Mouse (Mus musculus): Measurements from ENCODE around the gene Smim9. TPM values are rescaled to one million over a fixed set of nuclear protein-coding genes. Genes with fewer than 3 reads are reported as not detected.

The Smim9 gene
- total and polyA plus RNA-seq, 2 experiments from 2014 or later: not detected

DNA sequence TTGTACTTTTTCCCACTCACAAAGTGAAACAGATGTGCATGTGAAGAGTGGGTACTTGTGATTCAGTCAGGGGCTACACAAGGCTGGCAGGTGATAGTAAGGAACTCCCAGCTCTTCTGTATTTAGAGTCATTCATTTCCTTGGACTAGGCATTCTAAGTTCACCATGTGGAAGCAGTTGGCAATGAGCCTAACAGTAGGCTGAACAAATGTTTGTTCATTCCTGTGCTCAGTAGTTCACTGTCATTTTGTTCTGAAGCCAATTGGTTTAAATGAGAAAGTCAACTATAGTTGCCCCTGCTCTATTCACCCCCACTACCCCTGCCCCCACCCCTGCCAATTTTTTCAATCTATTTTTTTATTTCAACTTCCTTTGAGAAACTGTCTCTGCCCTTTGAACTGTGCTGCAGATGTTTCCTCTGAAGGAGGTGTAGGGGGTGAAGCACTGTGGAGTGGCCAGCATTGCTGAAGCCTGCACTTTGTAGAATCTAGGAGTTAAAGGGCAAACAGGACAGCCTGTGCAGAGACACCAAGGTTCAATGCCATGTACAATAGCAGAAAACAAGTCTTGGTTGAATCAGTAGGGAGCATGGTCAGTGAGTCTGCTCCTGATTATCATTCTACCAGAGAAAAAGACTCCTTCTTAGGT, 35.1 kb downstream of the Smim9 start:
- TF ChIP-seq EP300 (IDR thresholded peaks at IDR 0.05; ENCODE audit: low read depth) (no peak), CTCF (IDR thresholded peaks at IDR 0.05; ENCODE audit: low read depth) (no peak)
- H3K4me2 ChIP-seq (ENCODE audit: low read depth, low read length): no peak overlapping the region
- DNase-seq (ENCODE audit: low spot score): peak; percentile 6

DNA sequence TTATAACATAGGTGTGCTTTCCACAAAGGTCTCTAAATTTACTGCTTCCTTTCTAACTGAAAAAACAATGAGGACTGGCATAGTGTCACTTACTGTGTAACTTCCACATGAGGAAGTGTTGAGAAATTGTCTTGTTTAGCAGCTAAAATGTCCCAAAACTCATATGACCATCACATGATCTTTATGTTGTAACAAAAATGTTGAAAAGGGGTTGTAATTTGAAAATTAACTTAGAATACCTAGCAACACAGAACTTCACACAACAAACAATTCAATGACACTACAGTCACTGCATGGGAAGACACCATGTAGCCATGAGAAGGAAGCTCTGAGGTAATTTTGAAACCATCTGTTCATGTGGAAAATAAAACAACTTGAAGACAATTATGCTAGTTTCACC, 36.7 kb downstream of the Smim9 start:
- Histone ChIP-seq H3K9me3 (replicated peaks; ENCODE audit: control insufficient read depth, low read length) (no peaks in the 10 kb centered on the region), H3K27ac (ENCODE audit: low read depth) (no peak overlapping the region), H3K9ac (replicated peaks; ENCODE audit: low read depth, low read length) (no peak overlapping the region), H3K27me3 (ENCODE audit: control insufficient read depth, insufficient read depth, low read length) (no peaks in the 10 kb centered on the region), H3K4me2 (ENCODE audit: low read depth, low read length) (no peak overlapping the region), H3K36me3 (replicated peaks; ENCODE audit: control insufficient read depth, insufficient read depth, low read length) (0 out of 2 replicates have a peak, but pooled peaks cover 10% of the 10 kb centered on the region), H3K4me3 (ENCODE audit: low read depth, low read length) (no peak overlapping the region), H3K4me1 (ENCODE audit: control insufficient read depth, insufficient read depth) (no peaks in the 10 kb centered on the region)
- TF ChIP-seq EP300 (IDR thresholded peaks at IDR 0.05; ENCODE audit: low read depth): no peak
- no peak for TF ChIP-seq CTCF (IDR thresholded peaks at IDR 0.05; ENCODE audit: low read depth)
- DNase-seq (ENCODE audit: low spot score) (no peak), ATAC-seq (ENCODE audit: insufficient read depth, low read depth) (no peak)

More for the DNA sequence above, 35.1 kb downstream of the Smim9 start:
- ATAC-seq (ENCODE audit: insufficient read depth, low read depth): no peak
- Histone ChIP-seq H3K27me3 (ENCODE audit: control insufficient read depth, insufficient read depth, low read length) (no peaks in the 10 kb centered on the region), H3K4me3 (ENCODE audit: low read depth, low read length) (no peak overlapping the region), H3K36me3 (replicated peaks; ENCODE audit: control insufficient read depth, insufficient read depth, low read length) (0 out of 2 replicates have a peak, but pooled peaks cover 10% of the 10 kb centered on the region), H3K27ac (ENCODE audit: low read depth) (no peak overlapping the region), H3K9ac (replicated peaks; ENCODE audit: low read depth, low read length) (no peak overlapping the region), H3K4me1 (ENCODE audit: control insufficient read depth, insufficient read depth) (no peaks in the 10 kb centered on the region), H3K9me3 (replicated peaks; ENCODE audit: control insufficient read depth, low read length) (no peaks in the 10 kb centered on the region)

DNA sequence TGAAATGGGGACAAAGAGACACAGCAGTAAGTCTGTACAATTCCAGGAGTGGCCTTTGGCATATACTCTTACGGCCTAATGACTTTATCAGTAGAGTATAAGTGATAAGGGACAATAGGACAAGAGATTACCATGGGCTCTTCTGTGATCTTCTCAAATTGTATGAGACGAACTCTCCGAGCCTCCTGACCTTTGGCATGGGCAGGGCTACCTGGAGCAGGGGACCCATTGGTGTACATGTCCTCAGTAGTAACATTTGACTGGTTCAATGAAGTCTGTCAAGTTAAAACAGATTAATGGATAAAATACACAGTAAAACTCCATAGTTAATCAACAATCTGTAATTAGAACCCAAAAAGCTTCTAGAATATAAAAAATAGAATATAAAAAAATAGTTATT, 38.0 kb downstream of the Smim9 start:
- Histone ChIP-seq H3K36me3 (replicated peaks; ENCODE audit: control insufficient read depth, insufficient read depth, low read length) (0 out of 2 replicates have a peak, but pooled peaks cover 10% of the 10 kb centered on the region), H3K4me3 (ENCODE audit: low read depth, low read length) (no peak overlapping the region), H3K27me3 (ENCODE audit: control insufficient read depth, insufficient read depth, low read length) (no peaks in the 10 kb centered on the region), H3K9me3 (replicated peaks; ENCODE audit: control insufficient read depth, low read length) (no peaks in the 10 kb centered on the region), H3K4me2 (ENCODE audit: low read depth, low read length) (no peak overlapping the region), H3K27ac (ENCODE audit: low read depth) (no peak overlapping the region), H3K9ac (replicated peaks; ENCODE audit: low read depth, low read length) (no peak overlapping the region), H3K4me1 (ENCODE audit: control insufficient read depth, insufficient read depth) (no peaks in the 10 kb centered on the region)
- ATAC-seq (ENCODE audit: insufficient read depth, low read depth) (no peak), DNase-seq (ENCODE audit: low spot score) (no peak)
- TF ChIP-seq EP300 (IDR thresholded peaks at IDR 0.05; ENCODE audit: low read depth) (no peak), CTCF (IDR thresholded peaks at IDR 0.05; ENCODE audit: low read depth) (no peak)
- 60% methylated on average over 3 of the region's 3 CpGs for WGBS

DNA sequence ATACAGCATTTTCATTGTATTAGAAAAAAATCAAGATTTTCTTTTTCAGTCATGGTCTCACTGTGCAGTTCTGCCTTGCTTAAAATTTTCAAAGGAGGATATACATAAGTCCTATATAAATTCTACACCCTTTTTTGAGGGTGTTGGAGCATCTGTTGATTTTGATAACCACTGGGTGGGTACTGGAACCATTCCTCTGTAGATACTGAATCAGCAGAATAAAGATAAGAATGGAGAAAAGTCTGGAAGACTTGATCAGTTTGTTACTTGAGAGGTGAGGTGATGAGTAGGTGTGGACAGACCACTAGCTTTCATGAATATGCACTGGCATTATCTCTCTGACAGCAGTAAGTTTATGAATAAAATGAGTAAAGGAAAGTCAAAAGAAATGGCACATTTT, 48.0 kb downstream of the Smim9 start:
- peaks cover 14% of the 10 kb centered on the region for H3K36me3 ChIP-seq (replicated peaks; ENCODE audit: control insufficient read depth, insufficient read depth, low read length)
- no peak for ATAC-seq (ENCODE audit: insufficient read depth, low read depth)
- no peaks in the 10 kb centered on the region for H3K27me3 ChIP-seq (ENCODE audit: control insufficient read depth, insufficient read depth, low read length)
- no peak for DNase-seq (ENCODE audit: low spot score)
- no peak overlapping the region for H3K27ac ChIP-seq (ENCODE audit: low read depth)
- no peaks in the 10 kb centered on the region for H3K9me3 ChIP-seq (replicated peaks; ENCODE audit: control insufficient read depth, low read length)
- no peak overlapping the region for H3K4me2 ChIP-seq (ENCODE audit: low read depth, low read length)
- no peak overlapping the region for H3K9ac ChIP-seq (replicated peaks; ENCODE audit: low read depth, low read length)
- TF ChIP-seq CTCF (IDR thresholded peaks at IDR 0.05; ENCODE audit: low read depth) (no peak), EP300 (IDR thresholded peaks at IDR 0.05; ENCODE audit: low read depth) (no peak)
- no peaks in the 10 kb centered on the region for H3K4me1 ChIP-seq (ENCODE audit: control insufficient read depth, insufficient read depth)
- no peak overlapping the region for H3K4me3 ChIP-seq (ENCODE audit: low read depth, low read length)

DNA sequence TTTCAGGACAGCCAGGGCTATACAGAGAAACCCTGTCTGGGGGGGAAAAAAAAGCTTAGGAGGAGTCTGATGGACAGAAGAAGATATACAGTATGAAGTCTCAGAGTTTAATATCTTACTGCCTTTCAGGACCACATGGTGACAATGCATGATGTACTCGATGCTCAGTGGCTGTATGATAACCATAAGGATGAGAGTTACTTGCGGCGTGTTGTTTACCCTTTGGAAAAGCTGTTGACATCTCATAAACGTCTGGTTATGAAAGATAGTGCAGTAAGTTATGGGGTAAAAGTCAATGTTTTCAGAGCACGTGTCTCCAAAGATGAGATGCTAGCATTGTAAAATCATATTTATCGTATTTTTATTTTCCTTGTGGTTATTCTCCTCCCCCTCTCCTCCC, 61.3 kb downstream of the Smim9 start:
- H3K36me3 ChIP-seq (replicated peaks; ENCODE audit: control insufficient read depth, insufficient read depth, low read length): peaks cover 48% of the 10 kb centered on the region
- no peak overlapping the region for H3K9ac ChIP-seq (replicated peaks; ENCODE audit: low read depth, low read length)
- TF ChIP-seq CTCF (IDR thresholded peaks at IDR 0.05; ENCODE audit: low read depth) (no peak), EP300 (IDR thresholded peaks at IDR 0.05; ENCODE audit: low read depth) (no peak)
- H3K4me1 ChIP-seq (ENCODE audit: control insufficient read depth, insufficient read depth): no peaks in the 10 kb centered on the region
- no peak overlapping the region for H3K27ac ChIP-seq (ENCODE audit: low read depth)
- 78% methylated on average over 6 of the region's 6 CpGs for WGBS
- H3K4me3 ChIP-seq (ENCODE audit: low read depth, low read length): no peak overlapping the region
- DNase-seq (ENCODE audit: low spot score): no peak
- H3K9me3 ChIP-seq (replicated peaks; ENCODE audit: control insufficient read depth, low read length): no peaks in the 10 kb centered on the region
- no peak overlapping the region for H3K4me2 ChIP-seq (ENCODE audit: low read depth, low read length)
- ATAC-seq (ENCODE audit: insufficient read depth, low read depth): no peak
- no peaks in the 10 kb centered on the region for H3K27me3 ChIP-seq (ENCODE audit: control insufficient read depth, insufficient read depth, low read length)

DNA sequence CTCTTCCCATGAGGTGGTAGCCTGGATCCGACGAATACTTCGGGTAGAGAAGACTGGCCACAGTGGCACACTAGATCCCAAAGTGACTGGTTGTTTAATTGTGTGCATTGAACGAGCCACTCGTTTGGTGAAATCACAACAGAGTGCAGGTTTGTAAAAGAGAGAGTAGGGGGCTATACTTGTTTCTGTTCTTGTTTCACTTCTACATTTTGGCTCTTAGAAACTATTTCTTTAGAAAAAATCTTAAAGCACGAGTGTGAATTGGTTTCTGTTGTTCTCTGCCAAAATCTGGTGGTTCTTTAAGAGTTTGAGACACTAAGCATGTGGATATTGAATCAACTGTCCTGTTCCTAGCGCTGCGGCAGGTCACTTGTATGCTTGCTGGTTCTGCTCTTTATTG, 64.8 kb downstream of the Smim9 start:
- H3K9me3 ChIP-seq (replicated peaks; ENCODE audit: control insufficient read depth, low read length): no peaks in the 10 kb centered on the region
- no peak overlapping the region for H3K27ac ChIP-seq (ENCODE audit: low read depth)
- no peak overlapping the region for H3K9ac ChIP-seq (replicated peaks; ENCODE audit: low read depth, low read length)
- no peaks in the 10 kb centered on the region for H3K27me3 ChIP-seq (ENCODE audit: control insufficient read depth, insufficient read depth, low read length)
- TF ChIP-seq CTCF (IDR thresholded peaks at IDR 0.05; ENCODE audit: low read depth) (no peak), EP300 (IDR thresholded peaks at IDR 0.05; ENCODE audit: low read depth) (no peak)
- H3K4me1 ChIP-seq (ENCODE audit: control insufficient read depth, insufficient read depth): no peaks in the 10 kb centered on the region
- DNase-seq (ENCODE audit: low spot score): no peak
- 78% methylated on average over 8 of the region's 8 CpGs for WGBS
- no peak overlapping the region for H3K4me2 ChIP-seq (ENCODE audit: low read depth, low read length)
- no peak for ATAC-seq (ENCODE audit: insufficient read depth, low read depth)
- peaks cover 22% of the 10 kb centered on the region; the same call in 1 of the 2 replicates for H3K36me3 ChIP-seq (replicated peaks; ENCODE audit: control insufficient read depth, insufficient read depth, low read length)
- H3K4me3 ChIP-seq (ENCODE audit: low read depth, low read length): no peak overlapping the region

Data from heart, postnatal 0 days (tissue).